Mouse (Mus musculus): ENCODE data around the gene Pcp4. TPM values are rescaled to one million over a fixed set of nuclear protein-coding genes. Genes with fewer than 3 reads are reported as not detected.

Gene Pcp4
- polyA plus RNA-seq, 1 experiment from 2014 or later = 15.9 TPM

DNA sequence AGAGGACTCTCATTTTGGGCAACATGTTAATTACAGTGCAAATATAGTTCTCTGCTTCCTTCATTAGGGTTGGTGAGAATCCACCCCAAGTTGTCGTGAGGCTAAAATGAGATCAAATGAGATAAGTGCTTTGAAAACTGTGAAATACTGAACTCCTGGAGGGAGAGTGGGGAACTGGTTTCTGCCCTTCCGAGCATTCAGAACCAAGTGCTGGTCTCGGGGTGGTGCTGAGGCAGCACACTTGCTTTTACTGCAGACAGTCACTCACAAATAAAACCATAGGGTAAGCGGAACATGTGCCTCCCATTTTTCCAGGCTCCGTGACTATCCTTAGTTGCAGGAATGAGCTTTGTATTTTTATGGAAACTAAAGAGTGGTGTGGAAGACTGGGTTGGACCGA, 26.7 kb downstream of the Pcp4 start:
- 60% methylated on average over 6 of the region's 6 CpGs for WGBS
- no peaks in the 10 kb centered on the region for H3K36me3 ChIP-seq
- no peak for ATAC-seq (ENCODE audit: low FRiP score, low read depth)
- H3K9me3 ChIP-seq = no peaks in the 10 kb centered on the region
- H3K9ac ChIP-seq = no peak overlapping the region
- H3K27ac ChIP-seq = no peak overlapping the region
- H3K4me2 ChIP-seq (replicated peaks) = no peak overlapping the region
- peaks cover 16% of the 10 kb centered on the region for H3K27me3 ChIP-seq
- peaks cover 5% of the 10 kb centered on the region for H3K4me1 ChIP-seq
- no peak overlapping the region for H3K4me3 ChIP-seq

DNA sequence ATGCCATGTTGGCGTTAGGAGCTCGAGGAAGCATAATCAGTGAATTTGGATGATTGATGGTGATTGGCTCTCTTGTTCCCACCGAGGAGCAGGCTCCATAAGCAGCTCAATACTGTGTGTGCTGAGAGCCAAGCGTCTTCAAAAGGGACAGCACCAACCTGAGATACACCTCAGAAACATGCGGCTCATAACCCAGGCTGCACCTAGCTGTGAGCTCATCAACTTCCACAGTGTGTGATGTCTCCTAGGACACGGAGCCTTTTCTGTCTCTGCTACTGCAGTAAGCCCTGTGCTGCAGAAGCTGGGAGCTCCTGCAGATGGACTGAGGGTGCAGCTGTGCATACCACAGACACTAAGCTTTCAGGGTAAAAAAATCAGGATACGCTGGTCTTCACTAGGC, 31.5 kb downstream of the Pcp4 start:
- Histone ChIP-seq H3K36me3 (no peaks in the 10 kb centered on the region), H3K27ac (no peak overlapping the region), H3K9me3 (no peaks in the 10 kb centered on the region), H3K4me2 (replicated peaks) (no peak overlapping the region), H3K27me3 (peaks cover 16% of the 10 kb centered on the region), H3K9ac (no peak overlapping the region), H3K4me1 (peaks cover 5% of the 10 kb centered on the region), H3K4me3 (no peak overlapping the region)
- 56% methylated on average over 7 of the region's 7 CpGs for WGBS
- ATAC-seq (ENCODE audit: low FRiP score, low read depth) = no peak

DNA sequence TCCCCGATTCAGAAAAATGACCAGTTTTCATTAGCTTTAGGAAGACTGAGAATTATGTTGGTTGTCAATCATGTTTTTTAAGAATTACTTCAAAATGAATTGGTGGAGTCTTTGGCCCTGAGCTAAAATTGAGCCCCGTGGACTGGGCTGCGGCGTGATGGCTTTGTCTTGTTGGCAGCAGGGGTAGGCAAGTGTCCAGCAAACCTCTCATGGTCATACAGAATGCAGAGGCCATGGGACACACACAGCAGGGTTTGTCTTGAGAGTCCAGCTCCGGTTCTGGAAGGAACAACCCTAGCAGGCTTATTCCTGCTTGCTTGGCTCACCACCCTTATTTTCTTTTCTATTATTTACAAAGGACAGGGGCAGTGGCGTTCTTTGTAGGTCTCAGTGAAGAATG, 33.8 kb downstream of the Pcp4 start:
- H3K9ac ChIP-seq = no peak overlapping the region
- H3K27me3 ChIP-seq = peaks cover 16% of the 10 kb centered on the region
- no peak overlapping the region for H3K27ac ChIP-seq
- WGBS = 89% methylated on average over 6 of the region's 6 CpGs
- H3K36me3 ChIP-seq = no peaks in the 10 kb centered on the region
- no peaks in the 10 kb centered on the region for H3K9me3 ChIP-seq
- H3K4me3 ChIP-seq = no peak overlapping the region
- no peaks in the 10 kb centered on the region for H3K4me1 ChIP-seq
- ATAC-seq (ENCODE audit: low FRiP score, low read depth) = no peak
- H3K4me2 ChIP-seq (replicated peaks) = no peak overlapping the region

DNA sequence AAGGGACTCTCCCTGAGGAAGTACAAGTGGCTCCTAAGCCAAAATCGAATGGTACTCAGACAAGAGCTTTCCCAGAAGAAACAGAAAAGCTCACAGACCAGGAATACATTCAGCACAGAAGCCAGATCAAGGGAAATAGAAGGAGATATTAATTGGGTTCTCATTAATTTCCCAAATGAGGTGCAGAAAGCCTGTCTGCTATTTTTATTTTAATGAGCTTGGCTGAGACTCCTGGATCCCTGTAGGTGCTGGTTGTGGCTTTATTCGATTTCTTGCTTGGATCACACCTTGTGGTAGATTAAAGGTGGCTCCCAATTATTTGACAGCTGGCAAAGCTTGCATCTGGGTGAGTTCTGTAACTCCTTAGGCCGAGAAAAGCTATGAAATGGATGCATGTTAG, 35.2 kb downstream of the Pcp4 start:
- no peak overlapping the region for H3K4me3 ChIP-seq
- no peaks in the 10 kb centered on the region for H3K36me3 ChIP-seq
- WGBS = 42% methylated on average over 3 of the region's 3 CpGs
- H3K4me2 ChIP-seq (replicated peaks) = no peak overlapping the region
- no peak overlapping the region for H3K9ac ChIP-seq
- ATAC-seq (ENCODE audit: low FRiP score, low read depth) = no peak
- peaks cover 11% of the 10 kb centered on the region for H3K27me3 ChIP-seq
- no peaks in the 10 kb centered on the region for H3K9me3 ChIP-seq
- no peaks in the 10 kb centered on the region for H3K4me1 ChIP-seq
- no peak overlapping the region for H3K27ac ChIP-seq

DNA sequence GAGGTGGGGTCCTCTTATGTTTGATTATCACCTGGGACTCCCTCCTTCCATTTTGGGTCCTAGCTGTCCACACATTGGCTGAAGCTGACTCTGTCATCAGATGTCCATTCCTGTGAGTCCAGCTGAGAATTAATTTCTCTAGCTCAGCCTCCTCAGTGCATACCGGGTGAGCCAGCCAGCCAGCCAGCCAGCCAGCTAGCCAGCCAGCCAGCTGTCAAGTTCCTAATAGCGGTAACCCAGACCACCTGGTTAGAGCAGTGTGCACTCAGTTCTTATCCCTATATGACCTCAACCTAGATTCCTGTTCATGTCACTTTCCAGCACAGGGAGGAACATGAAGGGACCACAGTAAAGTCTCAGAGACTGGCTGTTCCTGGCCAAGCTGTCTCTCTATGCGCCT, 47.1 kb downstream of the Pcp4 start:
- H3K27ac ChIP-seq = no peak overlapping the region
- WGBS = 61% methylated on average over 3 of the region's 3 CpGs

DNA sequence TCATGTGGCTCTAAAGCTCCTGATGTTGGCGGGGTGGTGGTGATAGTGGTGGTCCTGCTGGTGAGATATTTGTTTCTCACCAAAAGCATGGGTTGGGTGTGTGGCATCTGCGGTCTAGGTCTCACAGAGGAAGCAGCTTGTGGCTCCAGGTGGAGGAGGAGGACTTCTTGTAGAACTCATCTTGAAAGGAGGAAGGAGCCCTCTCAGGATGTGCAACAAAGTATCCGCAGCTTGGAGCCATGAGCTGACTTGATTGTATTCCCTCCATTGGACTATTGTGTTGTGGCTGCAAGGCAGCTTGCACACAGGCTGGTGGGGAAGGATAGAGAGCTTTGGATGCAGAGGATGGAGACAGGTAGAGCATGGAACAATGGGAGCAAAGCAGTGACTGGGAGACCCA, 60.1 kb downstream of the Pcp4 start:
- Histone ChIP-seq H3K27ac (no peak overlapping the region), H3K4me2 (replicated peaks) (no peak overlapping the region), H3K9me3 (no peaks in the 10 kb centered on the region), H3K27me3 (no peaks in the 10 kb centered on the region), H3K36me3 (no peaks in the 10 kb centered on the region), H3K9ac (no peak overlapping the region), H3K4me3 (no peak overlapping the region), H3K4me1 (0 out of 2 replicates have a peak, but pooled peaks cover 4% of the 10 kb centered on the region)
- ATAC-seq (ENCODE audit: low FRiP score, low read depth) = no peak
- 90% methylated on average over 3 of the region's 3 CpGs for WGBS

More for the DNA sequence above, 47.1 kb downstream of the Pcp4 start:
- Histone ChIP-seq H3K4me2 (replicated peaks) (no peak overlapping the region), H3K4me1 (no peaks in the 10 kb centered on the region), H3K36me3 (no peaks in the 10 kb centered on the region), H3K9ac (no peak overlapping the region), H3K4me3 (no peak overlapping the region), H3K27me3 (no peaks in the 10 kb centered on the region), H3K9me3 (no peaks in the 10 kb centered on the region)
- ATAC-seq (ENCODE audit: low FRiP score, low read depth) = no peak

DNA sequence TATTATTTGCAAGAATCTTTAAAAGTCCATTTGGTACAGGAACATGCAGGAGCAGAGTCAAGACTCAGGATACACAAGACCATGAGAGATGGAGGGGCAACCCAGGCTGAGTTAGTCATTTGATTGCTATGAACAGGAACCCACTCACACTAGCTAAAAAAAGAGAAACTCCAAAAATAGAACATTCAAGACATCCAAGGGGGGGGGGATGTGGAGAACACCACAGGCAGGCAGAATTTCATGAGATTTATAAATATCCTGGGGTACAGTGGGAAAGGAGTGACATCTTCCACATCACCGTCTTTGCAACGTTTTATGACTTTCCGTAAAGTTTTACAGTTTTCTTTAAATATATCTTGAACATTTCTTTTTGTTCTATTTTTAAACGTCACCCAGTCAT, 61.1 kb downstream of the Pcp4 start:
- Histone ChIP-seq H3K9me3 (no peaks in the 10 kb centered on the region), H3K9ac (no peak overlapping the region), H3K27ac (no peak overlapping the region), H3K36me3 (no peaks in the 10 kb centered on the region), H3K4me2 (replicated peaks) (no peak overlapping the region), H3K27me3 (no peaks in the 10 kb centered on the region), H3K4me3 (no peak overlapping the region), H3K4me1 (0 out of 2 replicates have a peak, but pooled peaks cover 4% of the 10 kb centered on the region)
- 62% methylated on average over 4 of the region's 4 CpGs for WGBS
- ATAC-seq (ENCODE audit: low FRiP score, low read depth) = 0 out of 2 replicates have a peak, but pooled peaks have one; percentile 44

DNA sequence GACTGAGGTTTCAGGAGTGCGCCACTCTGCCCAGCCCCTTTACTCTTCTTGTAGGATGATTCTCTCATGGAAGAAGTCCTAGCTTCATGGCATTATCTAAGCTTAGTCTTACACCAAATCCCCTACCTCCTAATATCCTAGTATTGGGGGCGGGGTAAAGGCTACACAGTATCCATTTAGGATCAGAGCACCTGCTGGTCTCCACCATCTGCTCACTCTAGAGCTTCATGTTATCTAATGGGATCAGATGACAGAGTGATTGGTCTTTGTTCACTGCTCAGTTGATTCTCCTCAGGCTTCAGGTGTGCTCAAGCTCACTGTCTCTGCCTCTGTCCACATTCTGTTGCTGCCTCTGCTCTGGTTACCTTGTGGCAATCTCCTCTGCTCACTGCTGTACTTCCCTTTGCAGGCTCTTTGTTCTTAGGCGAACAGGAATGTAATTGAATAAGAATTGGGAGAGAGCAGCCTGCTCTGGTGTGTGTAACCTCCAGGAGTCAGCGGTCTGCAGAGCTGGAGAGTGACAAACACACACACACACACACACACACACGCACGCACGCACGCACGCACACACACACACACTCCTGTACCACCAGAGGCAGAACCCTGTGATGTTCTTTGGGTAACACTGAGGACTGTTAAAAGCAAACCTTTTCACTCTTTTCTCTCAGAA, 62.6 kb downstream of the Pcp4 start:
- no peaks in the 10 kb centered on the region for H3K27me3 ChIP-seq
- H3K4me3 ChIP-seq = no peak overlapping the region
- no peak overlapping the region for H3K27ac ChIP-seq
- no peaks in the 10 kb centered on the region for H3K36me3 ChIP-seq
- 67% methylated on average over 9 of the region's 9 CpGs for WGBS
- H3K9ac ChIP-seq = no peak overlapping the region
- no peak for ATAC-seq (ENCODE audit: low FRiP score, low read depth)
- H3K4me1 ChIP-seq = 0 out of 2 replicates have a peak, but pooled peaks cover 4% of the 10 kb centered on the region
- no peak overlapping the region for H3K4me2 ChIP-seq (replicated peaks)
- H3K9me3 ChIP-seq = no peaks in the 10 kb centered on the region

DNA sequence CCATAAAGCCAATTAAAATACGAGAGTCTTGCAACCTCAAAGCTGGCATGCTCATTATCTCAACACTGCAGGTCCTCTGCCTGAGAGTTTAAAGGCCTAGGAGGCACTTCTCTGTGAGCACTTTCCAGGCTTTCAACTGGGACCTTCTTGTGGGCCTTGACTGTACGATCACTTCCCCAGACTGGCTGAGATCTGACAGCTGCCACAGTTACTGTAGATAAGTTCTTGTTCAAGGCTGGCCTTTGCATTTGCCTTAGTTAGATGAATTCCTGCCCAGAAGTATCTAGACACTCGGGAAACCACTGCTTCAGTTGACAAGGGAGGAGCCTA, 63.1 kb downstream of the Pcp4 start:
- Histone ChIP-seq H3K9me3 (no peaks in the 10 kb centered on the region), H3K9ac (no peak overlapping the region), H3K36me3 (no peaks in the 10 kb centered on the region), H3K4me2 (replicated peaks) (no peak overlapping the region), H3K4me1 (0 out of 2 replicates have a peak, but pooled peaks cover 4% of the 10 kb centered on the region), H3K4me3 (no peak overlapping the region), H3K27ac (no peak overlapping the region), H3K27me3 (no peaks in the 10 kb centered on the region)
- no peak for ATAC-seq (ENCODE audit: low FRiP score, low read depth)
- WGBS = 40% methylated on average over 3 of the region's 3 CpGs

DNA sequence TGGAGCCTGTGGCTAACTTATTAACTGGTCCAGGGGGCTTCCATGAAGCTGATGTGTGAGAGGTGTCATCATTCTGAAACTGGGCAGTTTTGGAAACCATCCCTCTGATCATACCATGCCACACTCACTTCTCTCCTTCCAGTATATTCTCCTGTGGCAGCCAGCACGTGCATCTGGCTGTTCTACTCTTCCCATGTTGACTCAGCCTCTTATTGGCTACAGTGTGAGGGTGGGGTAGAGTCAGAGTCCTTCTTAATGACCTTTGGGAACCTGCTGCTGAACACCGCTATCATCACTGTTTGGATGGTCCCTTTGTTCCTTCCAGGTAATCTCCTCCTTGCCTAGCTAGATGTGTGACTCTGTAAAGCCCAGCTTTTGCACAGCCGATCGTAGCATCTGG, 63.6 kb downstream of the Pcp4 start:
- no peak overlapping the region for H3K4me3 ChIP-seq
- H3K27me3 ChIP-seq = no peaks in the 10 kb centered on the region
- H3K9ac ChIP-seq = no peak overlapping the region
- no peak for ATAC-seq (ENCODE audit: low FRiP score, low read depth)
- H3K27ac ChIP-seq = no peak overlapping the region
- 73% methylated on average over 4 of the region's 4 CpGs for WGBS
- no peaks in the 10 kb centered on the region for H3K9me3 ChIP-seq
- no peaks in the 10 kb centered on the region for H3K36me3 ChIP-seq
- no peak overlapping the region for H3K4me2 ChIP-seq (replicated peaks)
- 0 out of 2 replicates have a peak, but pooled peaks cover 4% of the 10 kb centered on the region for H3K4me1 ChIP-seq

DNA sequence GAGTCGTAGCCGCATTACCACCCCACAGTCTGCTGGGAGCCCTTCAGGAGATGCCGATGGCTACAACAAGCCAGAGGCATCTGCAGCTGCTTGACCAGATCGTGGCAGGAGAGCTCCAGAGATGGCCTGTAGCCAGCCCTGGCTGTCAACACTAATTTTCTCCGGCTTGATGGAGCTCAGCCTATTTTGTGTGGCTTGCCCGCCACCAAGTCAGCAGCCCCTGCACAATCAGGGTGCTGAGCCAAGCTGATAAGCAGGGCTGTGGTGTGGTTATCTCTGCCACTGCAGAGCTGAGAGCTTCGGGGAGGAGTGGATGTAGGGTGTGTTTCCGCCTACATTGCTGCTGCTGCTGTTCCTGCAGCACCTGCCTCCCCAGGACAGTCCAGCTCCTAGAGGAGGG, 66.3 kb downstream of the Pcp4 start:
- no peak for ATAC-seq (ENCODE audit: low FRiP score, low read depth)
- H3K27ac ChIP-seq = no peak overlapping the region
- 77% methylated on average over 8 of the region's 8 CpGs for WGBS

DNA sequence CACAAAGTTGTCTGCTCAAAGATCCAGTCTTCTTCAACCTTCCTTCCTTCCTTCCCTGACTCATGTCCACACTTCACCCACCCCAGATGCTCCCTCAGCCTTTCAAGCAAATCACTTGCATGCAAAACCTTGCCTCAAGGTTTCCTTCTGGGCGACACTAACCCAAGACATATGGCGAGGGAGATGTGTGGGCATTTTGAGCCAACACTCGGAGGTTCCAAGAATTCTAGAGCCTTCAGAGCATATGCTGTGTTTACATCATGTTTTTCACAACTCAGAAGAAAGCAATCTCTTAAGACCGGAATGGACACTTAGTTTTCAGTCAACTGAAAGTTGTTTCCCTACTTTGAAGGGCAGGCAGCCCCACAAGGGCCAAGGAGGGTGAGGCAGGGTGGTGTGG, 67.9 kb downstream of the Pcp4 start:
- H3K27me3 ChIP-seq = no peaks in the 10 kb centered on the region
- no peaks in the 10 kb centered on the region for H3K4me1 ChIP-seq
- ATAC-seq (ENCODE audit: low FRiP score, low read depth) = no peak
- H3K4me2 ChIP-seq (replicated peaks) = no peak overlapping the region
- WGBS = 87% methylated on average over 4 of the region's 4 CpGs
- no peak overlapping the region for H3K4me3 ChIP-seq
- H3K9me3 ChIP-seq = no peaks in the 10 kb centered on the region
- no peaks in the 10 kb centered on the region for H3K36me3 ChIP-seq
- no peak overlapping the region for H3K27ac ChIP-seq
- H3K9ac ChIP-seq = no peak overlapping the region

More for the DNA sequence above, 66.3 kb downstream of the Pcp4 start:
- Histone ChIP-seq H3K36me3 (no peaks in the 10 kb centered on the region), H3K4me3 (no peak overlapping the region), H3K4me1 (no peaks in the 10 kb centered on the region), H3K9ac (no peak overlapping the region), H3K9me3 (no peaks in the 10 kb centered on the region), H3K4me2 (replicated peaks) (no peak overlapping the region), H3K27me3 (no peaks in the 10 kb centered on the region)

DNA sequence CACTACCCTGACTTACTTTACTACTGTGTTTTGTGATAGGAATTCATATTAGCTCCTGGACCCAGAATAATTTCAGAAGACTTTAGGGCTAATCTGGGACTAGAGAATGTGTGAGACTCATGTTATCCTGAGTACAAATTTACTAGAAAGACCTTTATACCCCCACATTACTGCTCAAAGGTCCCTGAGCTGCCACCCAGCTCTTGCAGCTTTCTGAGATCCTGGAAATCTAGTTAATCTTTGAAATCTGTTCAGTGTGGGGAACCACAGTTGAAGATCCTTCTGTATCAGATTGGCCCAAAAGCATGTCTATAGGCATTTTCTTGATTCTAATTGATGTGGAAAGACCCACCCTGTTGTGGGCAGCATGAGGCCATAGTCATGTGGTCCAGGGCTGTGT, 69.0 kb downstream of the Pcp4 start:
- no peaks in the 10 kb centered on the region for H3K36me3 ChIP-seq
- no peak overlapping the region for H3K9ac ChIP-seq
- no peaks in the 10 kb centered on the region for H3K4me1 ChIP-seq
- H3K27me3 ChIP-seq = no peaks in the 10 kb centered on the region
- no peak overlapping the region for H3K27ac ChIP-seq
- no peaks in the 10 kb centered on the region for H3K9me3 ChIP-seq
- no peak overlapping the region for H3K4me3 ChIP-seq
- ATAC-seq (ENCODE audit: low FRiP score, low read depth) = no peak
- H3K4me2 ChIP-seq (replicated peaks) = no peak overlapping the region

Measured in limb, embryonic 13.5 days (tissue).